Mouse (Mus musculus) embryonic facial prominence, embryonic 12.5 days (tissue): ENCODE measurements around the gene Fat3. TPM values are rescaled to one million over a fixed set of nuclear protein-coding genes. Genes with fewer than 3 reads are reported as not detected.

Source experiments
- ATAC-seq: fragments of 200-750 bp; cut with Nextera tagmentation; 2 replicates; pipeline ENCODE4 v1.8.0; 2017; ENCODE audit not compliant: insufficient number of reproducible peaks, insufficient read depth, low FRiP score, low TSS enrichment
- H3K27ac ChIP-seq: fragments of 300-500 bp; sonication (generic); 2 replicates; pipeline ENCODE4 v1.5.1; 2016; ENCODE audit warnings: mild to moderate bottlenecking
- H3K27me3 ChIP-seq: fragments of 300-500 bp; sonication (generic); 2 replicates; pipeline ENCODE4 v1.6.1; 2016; ENCODE audit warnings: mild to moderate bottlenecking, moderate library complexity
- H3K36me3 ChIP-seq: fragments of 300-500 bp; sonication (generic); 2 replicates; pipeline ENCODE4 v1.6.1; 2016; ENCODE audit warnings: mild to moderate bottlenecking
- H3K4me1 ChIP-seq: fragments of 300-500 bp; sonication (generic); 2 replicates; pipeline ENCODE4 v1.6.1; 2016
- H3K4me2 ChIP-seq: fragments of 300-500 bp; sonication (generic); replicated peaks from 2 replicates; pipeline ENCODE4 v1.6.1; 2016; ENCODE audit warnings: mild to moderate bottlenecking, moderate library complexity
- H3K4me3 ChIP-seq: fragments of 300-500 bp; sonication (generic); 2 replicates; pipeline ENCODE4 v1.5.1; 2016; ENCODE audit warnings: mild to moderate bottlenecking
- H3K9ac ChIP-seq: fragments of 300-500 bp; sonication (generic); 2 replicates; pipeline ENCODE4 v1.6.1; 2016; ENCODE audit warnings: mild to moderate bottlenecking, moderate library complexity
- H3K9me3 ChIP-seq: fragments of 300-500 bp; sonication (generic); 2 replicates; pipeline ENCODE4 v1.6.1; 2016; ENCODE audit warnings: mild to moderate bottlenecking, moderate library complexity
- WGBS: fragments of 180-500 bp; shearing (Covaris S2); methylation state at CpG from one replicate; pipeline ENCODE4 v1.1.7; 2016; 5-methylcytosine and 5-hydroxymethylcytosine counted together
- polyA plus RNA-seq: library from polyadenylated mRNA; unstranded; fragments of >200 nt; fragmentation: Nextera tagmentation; extraction: Ambion mirVana; gene quantifications from 2 replicates; pipeline ENCODE4 v1.2.1, GENCODE M21; 2016

Fat3 gene
- polyA plus RNA-seq, 1 experiment from 2014 or later = 3.2 TPM

GRCm38 (mm10) chr9:16344902-16345855 lies 155.9 kb downstream of the Fat3 start:
- WGBS = 73% methylated on average over 11 of the region's 11 CpGs
- Histone ChIP-seq H3K9me3 (no peaks in the 10 kb centered on the region), H3K27me3 (no peaks in the 10 kb centered on the region), H3K27ac (no peak overlapping the region), H3K4me3 (no peak overlapping the region), H3K4me1 (no peaks in the 10 kb centered on the region), H3K36me3 (no peaks in the 10 kb centered on the region), H3K4me2 (no peak overlapping the region), H3K9ac (no peak overlapping the region)
- ATAC-seq = no peak

GRCm38 (mm10) chr9:16343191-16343590 lies 157.9 kb downstream of the Fat3 start:
- Histone ChIP-seq H3K4me1 (no peaks in the 10 kb centered on the region), H3K27ac (no peak overlapping the region), H3K4me3 (no peak overlapping the region), H3K9ac (no peak overlapping the region), H3K4me2 (no peak overlapping the region), H3K27me3 (no peaks in the 10 kb centered on the region), H3K36me3 (no peaks in the 10 kb centered on the region), H3K9me3 (no peaks in the 10 kb centered on the region)
- WGBS = 84% methylated on average over 2 of the region's 2 CpGs
- no peak for ATAC-seq

- Histone ChIP-seq H3K9ac (no peak overlapping the region), H3K27ac (no peak overlapping the region), H3K4me1 (no peaks in the 10 kb centered on the region), H3K9me3 (no peaks in the 10 kb centered on the region), H3K36me3 (no peaks in the 10 kb centered on the region), H3K4me2 (no peak overlapping the region), H3K27me3 (no peaks in the 10 kb centered on the region), H3K4me3 (no peak overlapping the region)
- WGBS = 79% methylated on average over 8 of the region's 8 CpGs
- ATAC-seq = no peak
These were observed 158.5 kb downstream of the Fat3 start for GRCm38 (mm10) chr9:16342577-16342976.

GRCm38 (mm10) chr9:16330290-16330984 lies 170.6 kb downstream of the Fat3 start:
- no peaks in the 10 kb centered on the region for H3K36me3 ChIP-seq

GRCm38 (mm10) chr9:16318957-16319356 lies 182.1 kb downstream of the Fat3 start:
- Histone ChIP-seq H3K9ac (no peak overlapping the region), H3K4me2 (no peak overlapping the region), H3K36me3 (no peaks in the 10 kb centered on the region), H3K9me3 (no peaks in the 10 kb centered on the region), H3K4me3 (no peak overlapping the region), H3K27ac (no peak overlapping the region), H3K4me1 (no peaks in the 10 kb centered on the region), H3K27me3 (no peaks in the 10 kb centered on the region)
- 80% methylated on average over 1 of the region's 1 CpGs for WGBS
- no peak for ATAC-seq

More at GRCm38 (mm10) chr9:16330290-16330984, 170.6 kb downstream of the Fat3 start:
- Histone ChIP-seq H3K4me3 (no peak overlapping the region), H3K9ac (no peak overlapping the region), H3K9me3 (no peaks in the 10 kb centered on the region), H3K4me1 (peaks cover 5% of the 10 kb centered on the region; the same call in 1 of the 2 replicates), H3K27me3 (no peaks in the 10 kb centered on the region), H3K4me2 (no peak overlapping the region), H3K27ac (no peak overlapping the region)
- WGBS = 58% methylated on average over 3 of the region's 3 CpGs
- no peak for ATAC-seq

GRCm38 (mm10) chr9:16312599-16313197 lies 188.4 kb downstream of the Fat3 start:
- 77% methylated on average over 4 of the region's 4 CpGs for WGBS
- no peaks in the 10 kb centered on the region for H3K9me3 ChIP-seq
- ATAC-seq = no peak

GRCm38 (mm10) chr9:16310855-16311848 lies 189.9 kb downstream of the Fat3 start:
- Histone ChIP-seq H3K36me3 (no peaks in the 10 kb centered on the region), H3K27me3 (no peaks in the 10 kb centered on the region), H3K9ac (no peak overlapping the region), H3K4me3 (no peak overlapping the region), H3K4me1 (no peaks in the 10 kb centered on the region), H3K27ac (no peak overlapping the region), H3K9me3 (no peaks in the 10 kb centered on the region), H3K4me2 (no peak overlapping the region)
- 64% methylated on average over 5 of the region's 5 CpGs for WGBS
- ATAC-seq = no peak

More at GRCm38 (mm10) chr9:16312599-16313197, 188.4 kb downstream of the Fat3 start:
- Histone ChIP-seq H3K36me3 (no peaks in the 10 kb centered on the region), H3K4me1 (no peaks in the 10 kb centered on the region), H3K9ac (no peak overlapping the region), H3K4me3 (no peak overlapping the region), H3K27me3 (no peaks in the 10 kb centered on the region), H3K27ac (no peak overlapping the region), H3K4me2 (no peak overlapping the region)

- Histone ChIP-seq H3K9me3 (no peaks in the 10 kb centered on the region), H3K27me3 (no peaks in the 10 kb centered on the region), H3K36me3 (no peaks in the 10 kb centered on the region), H3K4me1 (no peaks in the 10 kb centered on the region), H3K27ac (no peak overlapping the region), H3K4me3 (no peak overlapping the region), H3K9ac (no peak overlapping the region), H3K4me2 (no peak overlapping the region)
- ATAC-seq = no peak
- WGBS = 78% methylated on average over 4 of the region's 4 CpGs
These were observed 190.8 kb downstream of the Fat3 start for GRCm38 (mm10) chr9:16310305-16310704.

- Histone ChIP-seq H3K27me3 (no peaks in the 10 kb centered on the region), H3K9ac (no peak overlapping the region), H3K9me3 (no peaks in the 10 kb centered on the region), H3K4me2 (no peak overlapping the region), H3K4me1 (0 out of 2 replicates have a peak, but pooled peaks cover 3% of the 10 kb centered on the region), H3K36me3 (no peaks in the 10 kb centered on the region), H3K4me3 (no peak overlapping the region), H3K27ac (no peak overlapping the region)
- WGBS = 85% methylated on average over 1 of the region's 1 CpGs
- no peak for ATAC-seq
These were observed 193.3 kb downstream of the Fat3 start for GRCm38 (mm10) chr9:16307789-16308188.

- H3K27me3 ChIP-seq = no peaks in the 10 kb centered on the region
- H3K4me1 ChIP-seq = 0 out of 2 replicates have a peak, but pooled peaks cover 3% of the 10 kb centered on the region
- H3K27ac ChIP-seq = no peak overlapping the region
- no peaks in the 10 kb centered on the region for H3K36me3 ChIP-seq
- H3K9ac ChIP-seq = no peak overlapping the region
- no peak overlapping the region for H3K4me3 ChIP-seq
- no peak overlapping the region for H3K4me2 ChIP-seq
- no peak for ATAC-seq
- H3K9me3 ChIP-seq = no peaks in the 10 kb centered on the region
These were observed 194.9 kb downstream of the Fat3 start for GRCm38 (mm10) chr9:16306222-16306621.
